Mouse (Mus musculus) testis, adult 2 months (tissue): ENCODE results near the gene Klhl22.

Experiments
- CTCF ChIP-seq: fragments of 200-500 bp; IDR thresholded peaks from 2 replicates; pipeline ENCODE4 v1.5.1; 2012; ENCODE audit warnings: low read depth, mild to moderate bottlenecking, inconsistent platforms, low read length, moderate library complexity; ENCODE audit not compliant: control insufficient read depth, insufficient read depth, insufficient replicate concordance
- POLR2A ChIP-seq: fragments of 200-500 bp; IDR thresholded peaks from 2 replicates; pipeline ENCODE4 v1.6.1; 2012; ENCODE audit warnings: low read depth, mild to moderate bottlenecking, inconsistent platforms, low read length, moderate library complexity; ENCODE audit not compliant: control insufficient read depth

- TF ChIP-seq POLR2A (no peak), CTCF (no peak)
These were observed 36.1 kb upstream of the Klhl22 start for GRCm38 (mm10) chr16:17723325-17723626.
